8 mouse cellular contexts compared by ENCODE assay signal in genomic region chr7:79577931-79578850, GRCm38 (mm10). TPM values are rescaled to one million over a fixed set of nuclear protein-coding genes. Genes with fewer than 3 reads are reported as not detected.
A peak's percentile ranks its signal among the peaks of the same experiment; 100 is the strongest.
DNase-seq lines count a peak whose midpoint lies in the region; ATAC-seq and TF ChIP-seq lines count a peak whose summit lies in the region.

No protein-coding gene starts in this region.

- no peak for TF ChIP-seq POLR2A in olfactory bulb, adult 2 months (IDR thresholded peaks at IDR 0.05; ENCODE audit: insufficient read depth, low read depth, low read length)

- peaks cover 17% of the 10 kb centered on the region for H3K4me1 ChIP-seq in embryonic facial prominence, embryonic 15.5 days
- H3K4me1 ChIP-seq in limb, embryonic 10.5 days, result peaks cover 27% of the 10 kb centered on the region
- peaks cover 46% of the 10 kb centered on the region for H3K4me1 ChIP-seq in olfactory bulb, adult 2 months (ENCODE audit: control insufficient read depth, insufficient read depth, low read length)

- no peaks in the 10 kb centered on the region for H3K9me3 ChIP-seq in embryonic facial prominence, embryonic 15.5 days (replicated peaks)
- no peaks in the 10 kb centered on the region for H3K9me3 ChIP-seq in limb, embryonic 10.5 days (replicated peaks)

- H3K9ac ChIP-seq in embryonic facial prominence, embryonic 15.5 days, result no peak overlapping the region

- peak; percentile 35 for DNase-seq in left cerebral cortex, postnatal 4 days
- no peak for DNase-seq in left cerebral cortex, adult 11 months (ENCODE audit: low spot score)
- DNase-seq in limb, embryonic 10.5 days (ENCODE audit: low spot score), result peak; percentile 40
- DNase-seq in right cerebral cortex, adult 18-20 months, result no peak
- DNase-seq in thymus, postnatal 10 days (ENCODE audit: low spot score in 2 of 2), result no peak
- no peak for DNase-seq in urinary bladder, adult 2 months (ENCODE audit: low spot score)

- H3K27ac ChIP-seq in embryonic facial prominence, embryonic 15.5 days (replicated peaks), result peak overlapping the region; percentile 73
- H3K27ac ChIP-seq in limb, embryonic 10.5 days, result peak overlapping the region; percentile 75; the same call in 1 of the 2 replicates
- peak overlapping the region; percentile 94 for H3K27ac ChIP-seq in olfactory bulb, adult 2 months (ENCODE audit: insufficient read depth, low read depth, low read length)

- WGBS in embryonic facial prominence, embryonic 15.5 days, result 4% methylated on average over 21 of the region's 25 CpGs
- WGBS in limb, embryonic 10.5 days, result 2% methylated on average over 25 of the region's 25 CpGs
- WGBS in olfactory bulb, adult 2 months, result 6% methylated on average over 25 of the region's 25 CpGs

- H3K4me2 ChIP-seq in embryonic facial prominence, embryonic 15.5 days (replicated peaks), result peak overlapping the region; percentile 51

- peak overlapping the region; percentile 30 for H3K4me3 ChIP-seq in embryonic facial prominence, embryonic 15.5 days (replicated peaks)
- peak overlapping the region; percentile 45 for H3K4me3 ChIP-seq in limb, embryonic 10.5 days
- peak overlapping the region; percentile 20; the same call in 1 of the 2 replicates for H3K4me3 ChIP-seq in olfactory bulb, adult 2 months (ENCODE audit: insufficient read depth, low read depth, low read length)

- no peak for TF ChIP-seq CTCF in olfactory bulb, adult 2 months (IDR thresholded peaks at IDR 0.05; ENCODE audit: insufficient read depth, low read depth, low read length)

- ATAC-seq in embryonic facial prominence, embryonic 15.5 days (ENCODE audit: insufficient number of reproducible peaks, low FRiP score, low TSS enrichment, low read depth), result no peak

- intact Hi-C loops in left cerebral cortex, postnatal 4 days (cut with DNase I), result no loop called here

- H3K27me3 ChIP-seq in embryonic facial prominence, embryonic 15.5 days, result peaks cover 77% of the 10 kb centered on the region
- peaks cover 95% of the 10 kb centered on the region for H3K27me3 ChIP-seq in limb, embryonic 10.5 days (ENCODE audit: low read depth, poor library complexity, severe bottlenecking)

- H3K36me3 ChIP-seq in embryonic facial prominence, embryonic 15.5 days, result no peaks in the 10 kb centered on the region
- no peaks in the 10 kb centered on the region for H3K36me3 ChIP-seq in limb, embryonic 10.5 days

RNA-seq across cellular contexts. Expression of gene Rhcg, which starts 39.3 kb away (rescaled TPM):
- 1 to 10 TPM; 2.4 to 3.7 TPM for total RNA-seq in left cerebral cortex, postnatal 4 days (2021)
- 0.35 TPM in 1 of 2 replicates, not detected in the other for polyA plus RNA-seq in embryonic facial prominence, embryonic 15.5 days (2015; fragmentation: Nextera tagmentation; extraction: Ambion mirVana)
- not detected in 2 replicates for polyA plus RNA-seq in limb, embryonic 10.5 days (2016; fragmentation: Nextera tagmentation; extraction: Ambion mirVana)
- polyA plus RNA-seq in olfactory bulb, adult 2 months (2012; ENCODE audit: insufficient read depth, insufficient read length, low replicate concordance, missing spikeins), result not detected in 2 replicates
- polyA plus RNA-seq in urinary bladder, adult 2 months (2012; rRNA removed), result not detected in 2 replicates

Comparison
In these comparisons a context has a peak if more than half of its experiments do, and no peak if none do; other contexts are left out.
1. DNase-seq: peak in left cerebral cortex, postnatal 4 days (single experiment) and limb, embryonic 10.5 days (single experiment); none in left cerebral cortex, adult 11 months (single experiment), right cerebral cortex, adult 18-20 months (single experiment), thymus, postnatal 10 days (0 of 2) and urinary bladder, adult 2 months (single experiment).
2. Peak in every context shown above with its lines, with median percentiles within 50 percentile points of each other: H3K27ac ChIP-seq and H3K4me3 ChIP-seq.